ENCODE assay signal across 13 mouse cellular contexts in the genomic region with DNA sequence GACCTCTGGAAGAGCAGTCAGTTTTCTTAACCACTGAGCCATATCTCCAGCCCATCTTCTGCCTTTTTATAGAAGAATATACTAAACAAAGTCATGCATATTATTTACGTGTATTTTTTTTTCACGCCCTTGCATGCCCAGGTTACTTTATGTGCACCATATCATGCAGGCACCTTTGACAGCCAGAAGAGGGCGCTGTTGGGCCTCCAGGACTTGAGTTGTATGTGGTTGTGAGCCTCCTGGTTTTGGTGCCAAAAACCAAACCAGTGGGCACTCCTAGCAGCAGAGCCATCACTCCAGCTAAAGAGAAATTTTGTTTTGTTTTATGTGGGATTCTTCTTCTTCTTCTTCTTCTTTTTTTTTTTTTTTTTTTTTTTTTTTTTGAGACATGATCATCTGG. TPM values are rescaled to one million over a fixed set of nuclear protein-coding genes. Genes with fewer than 3 reads are reported as not detected.
A peak's percentile ranks its signal among the peaks of the same experiment; 100 is the strongest.
DNase-seq lines count a peak whose midpoint lies in the region; ATAC-seq and TF ChIP-seq lines count a peak whose summit lies in the region.
"Had no signal": no experiment of that assay in that cellular context is flagged by ENCODE, and none has a peak within 500 bp of the region (broad histone marks: within the 10 kb centered on the region; RNA-seq: fewer than 3 reads in every experiment).

No protein-coding gene starts in this region.

- H3K79me2 ChIP-seq in heart, adult 2 months (replicated peaks; ENCODE audit: control insufficient read depth, insufficient read depth, low read length) = no peaks in the 10 kb centered on the region

- no peak for ATAC-seq in stomach, postnatal 0 days (ENCODE audit: low FRiP score, low TSS enrichment)
- ATAC-seq: inflammation-experienced regulatory T-cells, adult 6 months had no signal

- WGBS in heart, adult 2 months = 51% methylated on average over 3 of the region's 3 CpGs
- WGBS in heart, embryonic 10.5 days = 46% methylated on average over 3 of the region's 3 CpGs
- 52% methylated on average over 3 of the region's 3 CpGs for WGBS in spleen, adult 2 months
- WGBS in stomach, postnatal 0 days = 39% methylated on average over 3 of the region's 3 CpGs

- H3K4me1 ChIP-seq in heart, adult 2 months (ENCODE audit: control insufficient read depth, insufficient read depth, low read length) = no peaks in the 10 kb centered on the region
- peaks cover 6% of the 10 kb centered on the region; the same call in 1 of the 2 replicates for H3K4me1 ChIP-seq in heart, embryonic 10.5 days
- no peaks in the 10 kb centered on the region for H3K4me1 ChIP-seq in spleen, adult 2 months (ENCODE audit: control insufficient read depth, insufficient read depth, insufficient read length)
- no peaks in the 10 kb centered on the region for H3K4me1 ChIP-seq in stomach, postnatal 0 days (replicated peaks; ENCODE audit: control insufficient read depth, insufficient read depth)

- H3K36me3 ChIP-seq in heart, adult 2 months (ENCODE audit: control insufficient read depth, insufficient read depth, low read length) = no peaks in the 10 kb centered on the region
- no peaks in the 10 kb centered on the region for H3K36me3 ChIP-seq in heart, embryonic 10.5 days
- H3K36me3 ChIP-seq in spleen, adult 2 months (ENCODE audit: control insufficient read depth, insufficient read depth, low read length) = no peaks in the 10 kb centered on the region
- H3K36me3 ChIP-seq in stomach, postnatal 0 days (ENCODE audit: control insufficient read depth, insufficient read depth, low read length) = no peaks in the 10 kb centered on the region

- intact Hi-C loops in heart, adult 2 months (cut with DNase I) = no loop called here

- H3K27me3 ChIP-seq in heart, adult 2 months (ENCODE audit: control insufficient read depth, insufficient read depth, low read length) = peaks cover 10% of the 10 kb centered on the region
- H3K27me3 ChIP-seq in heart, embryonic 10.5 days (ENCODE audit: insufficient read depth, poor library complexity, severe bottlenecking) = peaks cover 35% of the 10 kb centered on the region
- peaks cover 13% of the 10 kb centered on the region for H3K27me3 ChIP-seq in spleen, adult 2 months (ENCODE audit: control insufficient read depth, insufficient read depth, low read length)
- H3K27me3 ChIP-seq in stomach, postnatal 0 days (ENCODE audit: control insufficient read depth, insufficient read depth, low read length) = no peaks in the 10 kb centered on the region; the same call in 1 of the 2 replicates

- H3K9ac ChIP-seq in heart, adult 2 months (ENCODE audit: low read depth, low read length) = no peak overlapping the region
- no peak overlapping the region for H3K9ac ChIP-seq in stomach, postnatal 0 days (ENCODE audit: low read length)

- no peak for TF ChIP-seq POLR2A in heart, adult 2 months (IDR thresholded peaks at IDR 0.05; ENCODE audit: insufficient read depth, low read depth, low read length)
- no peak for TF ChIP-seq POLR2A in spleen, adult 2 months (IDR thresholded peaks at IDR 0.05; ENCODE audit: low read depth, low read length)

- peak; percentile 67 for TF ChIP-seq CTCF in heart, adult 2 months (IDR thresholded peaks at IDR 0.05)
- TF ChIP-seq CTCF in spleen, adult 2 months (IDR thresholded peaks at IDR 0.05; ENCODE audit: extremely low read depth, insufficient read depth, insufficient read length, insufficient replicate concordance) = peak; percentile 23; the same call in 1 of the 2 replicates
- peak; percentile 75 for TF ChIP-seq CTCF in stomach, postnatal 0 days (IDR thresholded peaks at IDR 0.05; ENCODE audit: low read depth)

- TF ChIP-seq EP300 in heart, adult 2 months (IDR thresholded peaks at IDR 0.05; ENCODE audit: insufficient read depth, low read depth, low read length) = no peak
- TF ChIP-seq EP300 in stomach, postnatal 0 days (optimal IDR thresholded peaks at IDR 0.05) = no peak

- no peak overlapping the region for H3K4me2 ChIP-seq in stomach, postnatal 0 days (replicated peaks; ENCODE audit: low read depth)

- no peak overlapping the region for H3K4me3 ChIP-seq in heart, adult 2 months
- H3K4me3 ChIP-seq in heart, embryonic 10.5 days = no peak overlapping the region
- no peak overlapping the region for H3K4me3 ChIP-seq in spleen, adult 2 months (ENCODE audit: extremely low read depth, insufficient read depth, insufficient read length)
- H3K4me3 ChIP-seq in stomach, postnatal 0 days (ENCODE audit: low read depth, low read length) = no peak overlapping the region

- DNase-seq in heart, adult 2 months = no peak
- DNase-seq in heart, embryonic 10.5 days (ENCODE audit: low spot score) = no peak
- no peak for DNase-seq in spleen, adult 2 months (ENCODE audit: low read depth in 1 of 2, low spot score in 2 of 2)
- no peak for DNase-seq in spleen, postnatal 14 days (ENCODE audit: low spot score in 2 of 2)
- DNase-seq in c-Kit-positive CD71-positive TER-119-negative erythroid progenitor cells, embryonic 14.5 days (ENCODE audit: low read depth) = peak; percentile 50
- DNase-seq in stomach, postnatal 0 days (ENCODE audit: low spot score) = no peak
- no peak for DNase-seq in yolk sac, embryonic 10.5 days (ENCODE audit: low spot score)
- DNase-seq in Muller cell, postnatal 12 days (ENCODE audit: inconsistent ontology term) = no peak
- DNase-seq: layer of hippocampus, postnatal 36 days had no signal

- H3K9me3 ChIP-seq in heart, embryonic 10.5 days = no peaks in the 10 kb centered on the region
- no peaks in the 10 kb centered on the region for H3K9me3 ChIP-seq in stomach, postnatal 0 days (ENCODE audit: control insufficient read depth, low read length)

- H3K27ac ChIP-seq in heart, adult 2 months = no peak overlapping the region
- no peak overlapping the region for H3K27ac ChIP-seq in heart, embryonic 10.5 days
- H3K27ac ChIP-seq in spleen, adult 2 months (ENCODE audit: insufficient read depth, low read length) = no peak overlapping the region
- no peak overlapping the region for H3K27ac ChIP-seq in stomach, postnatal 0 days (replicated peaks)

RNA-seq across cellular contexts. Expression of a gene that starts 6.5 kb away (rescaled TPM):
- total RNA-seq in heart, adult 2 months (2021) = 10 to 100 TPM; 47.8 to 54.9 TPM
- polyA plus RNA-seq in heart, adult 2 months (2012; rRNA removed) = 70.9 and 79.4 TPM in 2 replicates
- polyA plus RNA-seq in heart, embryonic 10.5 days (2016; fragmentation: Nextera tagmentation; extraction: Ambion mirVana) = 14.8 and 18.0 TPM in 2 replicates
- 26.6 and 31.9 TPM in 2 replicates for polyA plus RNA-seq in spleen, adult 2 months (2012; rRNA removed)
- 4.5 and 7.0 TPM in 2 replicates for polyA plus RNA-seq in stomach, postnatal 0 days (2015; fragmentation: Nextera tagmentation; extraction: Ambion mirVana)

RNA-seq across cellular contexts. Expression of a gene that starts 14.1 kb away (rescaled TPM):
- total RNA-seq in heart, adult 2 months (2021) = 100 to 1,000 TPM; 482 to 516 TPM
- polyA plus RNA-seq in heart, adult 2 months (2012; rRNA removed) = 1,225 and 1,460 TPM in 2 replicates
- polyA plus RNA-seq in heart, embryonic 10.5 days (2016; fragmentation: Nextera tagmentation; extraction: Ambion mirVana) = 16.9 and 17.7 TPM in 2 replicates
- 175 and 182 TPM in 2 replicates for polyA plus RNA-seq in spleen, adult 2 months (2012; rRNA removed)
- 91.3 and 103 TPM in 2 replicates for polyA plus RNA-seq in stomach, postnatal 0 days (2015; fragmentation: Nextera tagmentation; extraction: Ambion mirVana)
- polyA plus RNA-seq: inflammation-experienced regulatory T-cells, adult 6 months had no signal

RNA-seq across cellular contexts. Expression of a gene that starts 15.0 kb away (rescaled TPM):
- not detected for total RNA-seq in heart, adult 2 months (2021)
- 0.06 TPM in 1 of 2 replicates, not detected in the other for polyA plus RNA-seq in heart, adult 2 months (2012; rRNA removed)
- not detected in 2 replicates for polyA plus RNA-seq in heart, embryonic 10.5 days (2016; fragmentation: Nextera tagmentation; extraction: Ambion mirVana)
- 0.06 TPM in 1 of 2 replicates, not detected in the other for polyA plus RNA-seq in spleen, adult 2 months (2012; rRNA removed)
- not detected in 2 replicates for polyA plus RNA-seq in stomach, postnatal 0 days (2015; fragmentation: Nextera tagmentation; extraction: Ambion mirVana)
- total RNA-seq: gastrocnemius, adult 18-20 months had no signal
- polyA plus RNA-seq: inflammation-experienced regulatory T-cells, adult 6 months; stomach, embryonic 14.5 days had no signal

RNA-seq across cellular contexts. Expression of a gene that starts 24.9 kb away (rescaled TPM):
- 1 to 10 TPM; 7.1 to 8.2 TPM for total RNA-seq in heart, adult 2 months (2021)
- polyA plus RNA-seq in heart, adult 2 months (2012; rRNA removed) = 26.0 and 29.8 TPM in 2 replicates
- polyA plus RNA-seq in heart, embryonic 10.5 days (2016; fragmentation: Nextera tagmentation; extraction: Ambion mirVana) = 5.7 and 6.1 TPM in 2 replicates
- polyA plus RNA-seq in spleen, adult 2 months (2012; rRNA removed) = 9.1 and 9.8 TPM in 2 replicates
- polyA plus RNA-seq in stomach, postnatal 0 days (2015; fragmentation: Nextera tagmentation; extraction: Ambion mirVana) = 6.1 and 7.7 TPM in 2 replicates
- total RNA-seq: neutrophil, adult 5-6 weeks had no signal

RNA-seq across cellular contexts. Expression of a gene that starts 45.3 kb away (rescaled TPM):
- total RNA-seq in heart, adult 2 months (2021) = 10 to 100 TPM; 93.2 to 99.4 TPM
- 54.9 and 61.3 TPM in 2 replicates for polyA plus RNA-seq in heart, adult 2 months (2012; rRNA removed)
- 34.0 and 44.5 TPM in 2 replicates for polyA plus RNA-seq in heart, embryonic 10.5 days (2016; fragmentation: Nextera tagmentation; extraction: Ambion mirVana)
- 67.2 and 88.3 TPM in 2 replicates for polyA plus RNA-seq in spleen, adult 2 months (2012; rRNA removed)
- 9.1 and 9.6 TPM in 2 replicates for polyA plus RNA-seq in stomach, postnatal 0 days (2015; fragmentation: Nextera tagmentation; extraction: Ambion mirVana)

Comparison
In these comparisons a context has a peak if more than half of its experiments do, and no peak if none do; other contexts are left out.
1. CTCF ChIP-seq: peak in every context shown above with its lines; median percentile 75 in stomach, postnatal 0 days; 67 in heart, adult 2 months; 23 in spleen, adult 2 months.